Mouse (Mus musculus): ENCODE results near the gene Gpr55.

GRCm38 (mm10) chr1:85971070-85971469, 10.3 kb upstream of the Gpr55 start:
- TF ChIP-seq CTCF (conservative IDR thresholded peaks at IDR 0.05; ENCODE audit: low read length) (no peak), NANOG (IDR thresholded peaks at IDR 0.05; ENCODE audit: borderline replicate concordance, low read length) (no peak), POU5F1 (IDR thresholded peaks at IDR 0.05; ENCODE audit: borderline replicate concordance, low read length) (no peak)

All from E14TG2a.4 (cell line).